Mouse (Mus musculus): ENCODE results near the gene Bloc1s2.

- TF ChIP-seq CTCF (IDR thresholded peaks at IDR 0.05; ENCODE audit: low read depth, low read length) (no peak), POLR2A (IDR thresholded peaks at IDR 0.05; ENCODE audit: borderline replicate concordance, low read depth, low read length) (no peak)
Observed at GRCm38 (mm10) chr19:44176741-44177140, 30.5 kb upstream of the Bloc1s2 start.

All from bone marrow macrophage, adult 2 months (primary cell).